ENCODE assay signal across 43 mouse cellular contexts in the genomic region with DNA sequence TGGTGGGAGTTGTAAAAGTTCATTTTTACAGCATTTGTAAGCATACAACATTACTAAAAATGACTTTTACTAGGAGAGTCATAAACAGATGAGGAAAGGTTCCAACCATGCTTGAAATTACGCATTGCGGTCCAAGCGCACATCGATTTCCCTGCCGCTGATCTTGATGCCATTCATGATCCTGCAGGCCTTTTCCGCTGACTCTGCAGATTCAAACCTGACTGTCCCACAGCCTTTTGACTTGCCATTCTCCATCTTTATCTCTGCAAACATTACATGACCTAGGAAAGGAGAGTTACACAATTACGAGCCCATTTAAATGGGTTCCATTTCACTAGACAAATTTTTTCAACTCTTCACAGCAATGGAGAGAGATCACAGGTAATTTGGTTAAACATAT. TPM values are rescaled to one million over a fixed set of nuclear protein-coding genes. Genes with fewer than 3 reads are reported as not detected.
"Had no signal": no experiment of that assay in that cellular context is flagged by ENCODE, and none has a peak within 500 bp of the region (broad histone marks: within the 10 kb centered on the region; RNA-seq: fewer than 3 reads in every experiment).

No protein-coding gene starts in this region.

- H3K27ac ChIP-seq: limb, embryonic 10.5 days; limb, embryonic 12.5 days; limb, embryonic 13.5 days; limb, embryonic 15.5 days; liver, embryonic 12.5 days; liver, embryonic 13.5 days; liver, embryonic 14.5 days; liver, embryonic 15.5 days; lung, embryonic 15.5 days; macrophage; midbrain, embryonic 10.5 days; midbrain, embryonic 12.5 days; midbrain, embryonic 13.5 days; midbrain, embryonic 15.5 days; neural tube, embryonic 12.5 days; neural tube, embryonic 13.5 days had no signal

- H3K4me2 ChIP-seq: limb, embryonic 12.5 days; limb, embryonic 13.5 days; limb, embryonic 15.5 days; liver, embryonic 11.5 days; liver, embryonic 12.5 days; liver, embryonic 13.5 days; liver, embryonic 15.5 days; lung, embryonic 14.5 days; lung, embryonic 15.5 days; midbrain, embryonic 12.5 days; midbrain, embryonic 13.5 days; midbrain, embryonic 15.5 days; neural tube, embryonic 12.5 days; neural tube, embryonic 13.5 days had no signal

- H3K4me3 ChIP-seq: limb, embryonic 10.5 days; limb, embryonic 12.5 days; limb, embryonic 13.5 days; limb, embryonic 15.5 days; liver, embryonic 12.5 days; liver, embryonic 13.5 days; liver, embryonic 15.5 days; lung, embryonic 15.5 days; megakaryocyte, embryonic 14.5 days; midbrain, embryonic 10.5 days; midbrain, embryonic 12.5 days; midbrain, embryonic 13.5 days; midbrain, embryonic 15.5 days; myocyte; neural tube, embryonic 12.5 days; neural tube, embryonic 13.5 days had no signal

- ATAC-seq: liver, embryonic 12.5 days; liver, postnatal 0 days; lung, postnatal 0 days; midbrain, embryonic 13.5 days; midbrain, embryonic 15.5 days; midbrain, embryonic 16.5 days had no signal

- H3K9ac ChIP-seq: limb, embryonic 12.5 days; limb, embryonic 13.5 days; limb, embryonic 15.5 days; liver, embryonic 12.5 days; liver, embryonic 13.5 days; liver, embryonic 14.5 days; liver, embryonic 15.5 days; liver, postnatal 0 days; lung, embryonic 14.5 days; lung, embryonic 15.5 days; midbrain, embryonic 12.5 days; midbrain, embryonic 13.5 days; midbrain, embryonic 15.5 days; neural tube, embryonic 12.5 days; neural tube, embryonic 13.5 days had no signal

- H3K27me3 ChIP-seq: limb, embryonic 12.5 days; limb, embryonic 13.5 days; limb, embryonic 15.5 days; liver, embryonic 12.5 days; liver, embryonic 13.5 days; liver, embryonic 15.5 days; lung, embryonic 15.5 days; megakaryocyte, embryonic 14.5 days; midbrain, embryonic 12.5 days; midbrain, embryonic 13.5 days; midbrain, embryonic 15.5 days; neural tube, embryonic 12.5 days; neural tube, embryonic 13.5 days had no signal

- DNase-seq: left cerebral cortex, postnatal 4 days; liver; liver, embryonic 13.5 days; liver, postnatal 0 days; lung, adult 18-20 months; lung, adult 2 months; lung, embryonic 14.5 days; lung, postnatal 10 days; lung, postnatal 14 days; lung, postnatal 36 days; lung, postnatal 4 days; midbrain, embryonic 14.5 days had no signal

- H3K4me1 ChIP-seq: limb, embryonic 15.5 days; liver, embryonic 12.5 days; liver, embryonic 13.5 days; liver, embryonic 15.5 days; lung, embryonic 15.5 days; midbrain, embryonic 10.5 days; midbrain, embryonic 12.5 days; midbrain, embryonic 13.5 days; midbrain, embryonic 15.5 days; neural tube, embryonic 12.5 days had no signal

- H3K9me3 ChIP-seq: limb, embryonic 10.5 days; limb, embryonic 12.5 days; limb, embryonic 13.5 days; limb, embryonic 15.5 days; liver, embryonic 12.5 days; liver, embryonic 13.5 days; liver, embryonic 15.5 days; lung, embryonic 15.5 days; megakaryocyte, embryonic 14.5 days; midbrain, embryonic 10.5 days; midbrain, embryonic 12.5 days; midbrain, embryonic 13.5 days; midbrain, embryonic 15.5 days; neural tube, embryonic 12.5 days; neural tube, embryonic 13.5 days had no signal

RNA-seq across cellular contexts. Expression of a gene that starts 20.8 kb away (rescaled TPM):
- total RNA-seq: left cerebral cortex, postnatal 36 days; left cerebral cortex, postnatal 4 days; megakaryocyte, adult 5-6 weeks had no signal

RNA-seq across cellular contexts. Expression of a gene that starts 47.7 kb away (rescaled TPM):
- total RNA-seq: liver, adult 2 months; megakaryocyte progenitor cell, adult 5-6 weeks; megakaryocyte, adult 5-6 weeks; megakaryocyte-erythroid progenitor cell, adult 5-6 weeks; monocyte, adult 5-6 weeks had no signal
- polyA plus RNA-seq: limb, embryonic 10.5 days; limb, embryonic 11.5 days; limb, embryonic 12.5 days; limb, embryonic 13.5 days; limb, embryonic 14.5 days; limb, embryonic 15.5 days; liver, adult 2 months; liver, embryonic 11.5 days; liver, embryonic 12.5 days; liver, embryonic 13.5 days; liver, embryonic 14.5 days; liver, embryonic 15.5 days; liver, embryonic 16.5 days; liver, postnatal 0 days; lung, adult 2 months; lung, embryonic 14.5 days; lung, embryonic 15.5 days; lung, embryonic 16.5 days; lung, postnatal 0 days; macrophage; midbrain, embryonic 10.5 days; myocyte; neural tube, embryonic 11.5 days had no signal
